Mouse (Mus musculus) thymus, postnatal 4 days (tissue): ENCODE data around the gene Acbd3.

Source experiments
- DNase-seq: peaks from one replicate; pipeline ENCODE4 v3.0.0; 2021

The Acbd3 gene

GRCm38 (mm10) chr1:180791821-180792480, 66.1 kb downstream of the Acbd3 start:
- DNase-seq: no peak

GRCm38 (mm10) chr1:180792814-180793213, 67.0 kb downstream of the Acbd3 start:
- DNase-seq: no peak

GRCm38 (mm10) chr1:180793445-180794117, 67.7 kb downstream of the Acbd3 start:
- peak; percentile 45 for DNase-seq

GRCm38 (mm10) chr1:180794170-180794569, 68.3 kb downstream of the Acbd3 start:
- DNase-seq: no peak

GRCm38 (mm10) chr1:180798660-180799059, 72.8 kb downstream of the Acbd3 start:
- no peak for DNase-seq

- DNase-seq: no peak
Observed at GRCm38 (mm10) chr1:180799253-180799652, 73.4 kb downstream of the Acbd3 start.

GRCm38 (mm10) chr1:180800022-180800421, 74.2 kb downstream of the Acbd3 start:
- DNase-seq: no peak

- DNase-seq: no peak
Observed at GRCm38 (mm10) chr1:180800814-180801213, 75.0 kb downstream of the Acbd3 start.

- no peak for DNase-seq
Observed at GRCm38 (mm10) chr1:180801466-180801994, 75.7 kb downstream of the Acbd3 start.
